Mouse (Mus musculus) midbrain, postnatal 0 days (tissue): ENCODE data around the gene Slc9b1. TPM values are rescaled to one million over a fixed set of nuclear protein-coding genes. Genes with fewer than 3 reads are reported as not detected.

Experiments used
- ATAC-seq: fragments of 200-750 bp; cut with Nextera tagmentation; 2 replicates; pipeline ENCODE4 v1.8.0; 2017; ENCODE audit warnings: moderate number of reproducible peaks, mild to moderate bottlenecking, moderate TSS enrichment, moderate library complexity; ENCODE audit not compliant: low FRiP score
- DNase-seq: peaks from one replicate; pipeline ENCODE4 v3.0.0-alpha.2; 2015; ENCODE audit warnings: low spot score
- H3K27ac ChIP-seq: fragments of 300-500 bp; sonication (generic); 2 replicates; pipeline ENCODE4 v1.5.1; 2014; ENCODE audit warnings: low read depth, mild to moderate bottlenecking, low read length, mixed read lengths
- H3K27me3 ChIP-seq: fragments of 300-500 bp; sonication (generic); 2 replicates; pipeline ENCODE4 v1.6.1; 2014; ENCODE audit warnings: low read length, control low read depth, mixed read lengths; ENCODE audit not compliant: insufficient read depth
- H3K36me3 ChIP-seq: fragments of 300-500 bp; sonication (generic); 2 replicates; pipeline ENCODE4 v1.6.1; 2014; ENCODE audit warnings: low read length, control low read depth, mixed read lengths; ENCODE audit not compliant: insufficient read depth
- H3K4me1 ChIP-seq: fragments of 300-500 bp; sonication (generic); 2 replicates; pipeline ENCODE4 v1.6.1; 2014; ENCODE audit warnings: mild to moderate bottlenecking, control low read depth, antibody characterized with exemption, low read length, mixed read lengths; ENCODE audit not compliant: insufficient read depth
- H3K4me2 ChIP-seq: fragments of 300-500 bp; sonication (generic); 2 replicates; pipeline ENCODE4 v1.6.1; 2014; ENCODE audit warnings: low read depth, mild to moderate bottlenecking, low read length, mixed read lengths; ENCODE audit not compliant: poor library complexity, severe bottlenecking
- H3K4me3 ChIP-seq: fragments of 300-500 bp; sonication (generic); 2 replicates; pipeline ENCODE4 v1.5.1; 2014; ENCODE audit warnings: low read depth, mild to moderate bottlenecking, low read length, moderate library complexity
- H3K9ac ChIP-seq: fragments of 300-500 bp; sonication (generic); replicated peaks from 2 replicates; pipeline ENCODE4 v1.6.1; 2014; ENCODE audit warnings: mild to moderate bottlenecking, low read length, moderate library complexity, mixed read lengths; ENCODE audit not compliant: poor library complexity, severe bottlenecking
- H3K9me3 ChIP-seq: fragments of 300-500 bp; sonication (generic); 2 replicates; pipeline ENCODE4 v1.6.1; 2016; ENCODE audit warnings: low read length, control low read depth
- CTCF ChIP-seq: IDR thresholded peaks from 2 replicates; pipeline ENCODE4 v1.5.1; 2016; ENCODE audit warnings: antibody characterized with exemption, mild to moderate bottlenecking
- WGBS: fragments of 180-500 bp; shearing (Covaris S2); extraction: QIAGEN DNeasy Blood & Tissue Kit; methylation state at CpG from one replicate; pipeline ENCODE4 v1.1.7; 2014; 5-methylcytosine and 5-hydroxymethylcytosine counted together
- polyA plus RNA-seq: library from polyadenylated mRNA; unstranded; fragments of >200 nt; fragmentation: Nextera tagmentation; extraction: Ambion mirVana; gene quantifications from 2 replicates; pipeline ENCODE4 v1.2.1, GENCODE M21; 2015
- total RNA-seq: library from RNA; depleted of rRNA; stranded (reverse); fragments of >200 nt; gene quantifications from 2 replicates; pipeline ENCODE4 v1.2.3, GENCODE M21; 2014

Slc9b1 gene
- total and polyA plus RNA-seq, 2 experiments from 2014 or later: not detected

GRCm38 (mm10) chr3:135397112-135397511 lies 49.3 kb downstream of the Slc9b1 start:
- no peak for TF ChIP-seq CTCF
- ATAC-seq: no peak

DNA sequence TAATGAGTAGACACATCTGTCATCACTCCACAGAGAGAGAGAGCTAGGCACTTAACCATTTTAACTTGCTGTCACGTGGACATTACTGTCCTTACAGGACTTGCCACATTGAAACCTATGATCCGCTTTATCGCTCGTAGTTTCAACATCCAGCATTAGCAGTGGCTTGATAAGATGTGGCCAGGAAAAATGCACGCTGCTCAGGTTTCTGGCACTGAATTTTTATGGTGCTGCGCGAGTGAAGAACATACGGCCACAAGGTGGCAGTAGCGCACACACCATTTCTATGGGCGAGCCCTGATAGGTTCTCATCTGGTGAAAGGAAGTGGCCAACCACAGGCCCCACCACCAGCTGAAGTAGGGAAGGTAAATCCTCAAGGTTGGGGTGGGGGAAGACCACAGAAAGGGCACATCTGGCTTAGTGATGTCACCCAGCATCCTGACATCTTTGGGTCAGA lies 54.4 kb downstream of the Slc9b1 start:
- Histone ChIP-seq H3K27me3 (no peaks in the 10 kb centered on the region), H3K9me3 (no peaks in the 10 kb centered on the region), H3K4me1 (no peaks in the 10 kb centered on the region), H3K4me3 (no peak overlapping the region), H3K4me2 (no peak overlapping the region), H3K27ac (no peak overlapping the region), H3K36me3 (peaks cover 5% of the 10 kb centered on the region; the same call in 1 of the 2 replicates), H3K9ac (no peak overlapping the region)
- DNase-seq: peak; percentile 91
- 15% methylated on average over 10 of the region's 10 CpGs for WGBS
- ATAC-seq: peak; percentile 84
- TF ChIP-seq CTCF: peak; percentile 95

More at GRCm38 (mm10) chr3:135397112-135397511, 49.3 kb downstream of the Slc9b1 start:
- Histone ChIP-seq H3K4me1 (no peaks in the 10 kb centered on the region), H3K9ac (no peak overlapping the region), H3K27ac (no peak overlapping the region), H3K27me3 (no peaks in the 10 kb centered on the region), H3K4me2 (no peak overlapping the region), H3K9me3 (no peaks in the 10 kb centered on the region), H3K36me3 (no peaks in the 10 kb centered on the region), H3K4me3 (no peak overlapping the region)
- DNase-seq: no peak

GRCm38 (mm10) chr3:135403211-135403610 lies 55.4 kb downstream of the Slc9b1 start:
- Histone ChIP-seq H3K9ac (no peak overlapping the region), H3K4me3 (no peak overlapping the region), H3K27ac (no peak overlapping the region), H3K4me2 (no peak overlapping the region), H3K27me3 (no peaks in the 10 kb centered on the region), H3K9me3 (no peaks in the 10 kb centered on the region), H3K4me1 (no peaks in the 10 kb centered on the region), H3K36me3 (peaks cover 7% of the 10 kb centered on the region; the same call in 1 of the 2 replicates)
- ATAC-seq (no peak), DNase-seq (no peak)
- WGBS: 83% methylated on average over 9 of the region's 9 CpGs
- TF ChIP-seq CTCF: no peak

DNA sequence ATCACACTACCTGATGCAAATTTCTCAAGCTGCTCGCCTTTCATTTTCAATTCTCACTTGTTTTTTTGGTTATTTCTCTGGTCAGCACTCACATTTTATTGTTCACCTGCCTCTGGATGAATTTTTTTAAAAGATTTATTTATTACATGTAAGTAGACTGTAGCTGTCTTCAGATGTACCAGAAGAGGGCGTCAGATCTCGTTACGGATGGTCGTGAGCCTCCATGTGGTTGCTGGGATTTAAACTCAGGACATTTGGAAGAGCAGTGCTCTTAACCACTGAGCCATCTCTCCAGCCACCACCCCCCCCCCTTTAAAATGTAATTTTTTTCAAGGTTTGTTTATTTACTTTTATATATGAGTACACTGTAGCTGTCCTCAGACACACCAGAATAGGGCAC lies 56.0 kb downstream of the Slc9b1 start:
- no peak overlapping the region for H3K4me2 ChIP-seq
- H3K4me1 ChIP-seq: no peaks in the 10 kb centered on the region
- 77% methylated on average over 5 of the region's 5 CpGs for WGBS
- H3K9me3 ChIP-seq: no peaks in the 10 kb centered on the region
- DNase-seq (no peak), ATAC-seq (no peak)
- H3K4me3 ChIP-seq: no peak overlapping the region
- peak; percentile 48 for TF ChIP-seq CTCF
- peaks cover 7% of the 10 kb centered on the region; the same call in 1 of the 2 replicates for H3K36me3 ChIP-seq
- no peak overlapping the region for H3K27ac ChIP-seq
- H3K27me3 ChIP-seq: no peaks in the 10 kb centered on the region
- H3K9ac ChIP-seq: no peak overlapping the region

DNA sequence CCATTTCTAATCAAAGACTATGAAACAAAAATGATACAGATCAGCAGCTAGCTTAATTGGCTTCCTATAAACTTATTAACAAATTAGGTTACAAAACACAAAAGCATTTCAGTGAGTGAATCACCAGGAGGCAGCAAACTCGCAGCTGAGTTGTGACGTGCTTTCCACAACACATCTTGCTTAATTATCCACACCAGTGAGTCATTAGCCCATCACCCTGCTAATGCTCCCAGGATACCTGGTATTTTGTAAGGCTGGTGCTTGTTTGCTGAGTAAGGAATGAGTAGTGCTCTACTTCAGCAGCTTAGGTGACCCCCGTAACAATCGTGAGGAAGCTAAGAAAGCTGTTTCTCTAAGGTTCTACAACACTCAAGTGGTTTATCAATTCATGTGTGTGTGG lies 56.8 kb downstream of the Slc9b1 start:
- peak; percentile 11 for DNase-seq
- H3K27ac ChIP-seq: no peak overlapping the region
- H3K27me3 ChIP-seq: no peaks in the 10 kb centered on the region
- no peaks in the 10 kb centered on the region for H3K9me3 ChIP-seq
- peaks cover 9% of the 10 kb centered on the region; the same call in 1 of the 2 replicates for H3K36me3 ChIP-seq
- ATAC-seq: no peak
- no peak for TF ChIP-seq CTCF
- H3K4me3 ChIP-seq: no peak overlapping the region
- 72% methylated on average over 4 of the region's 4 CpGs for WGBS
- no peak overlapping the region for H3K9ac ChIP-seq
- no peaks in the 10 kb centered on the region for H3K4me1 ChIP-seq
- H3K4me2 ChIP-seq: no peak overlapping the region

- no peak for ATAC-seq
- DNase-seq: no peak
- peaks cover 9% of the 10 kb centered on the region; the same call in 1 of the 2 replicates for H3K36me3 ChIP-seq
- no peak overlapping the region for H3K4me3 ChIP-seq
- no peaks in the 10 kb centered on the region for H3K4me1 ChIP-seq
- H3K9ac ChIP-seq: no peak overlapping the region
- no peaks in the 10 kb centered on the region for H3K9me3 ChIP-seq
- no peak overlapping the region for H3K27ac ChIP-seq
- H3K4me2 ChIP-seq: no peak overlapping the region
- no peaks in the 10 kb centered on the region for H3K27me3 ChIP-seq
- 83% methylated on average over 9 of the region's 9 CpGs for WGBS
- TF ChIP-seq CTCF: no peak
Measured at GRCm38 (mm10) chr3:135407351-135407750, 59.5 kb downstream of the Slc9b1 start.
